Mouse (Mus musculus) E14TG2a.4 (cell line): ENCODE results near the gene Hps6.

Experiments used
- CTCF ChIP-seq: conservative IDR thresholded peaks from 2 replicates; pipeline ENCODE4 v1.5.1; 2014; ENCODE audit warnings: low read length
- NANOG ChIP-seq: IDR thresholded peaks from 2 replicates; pipeline ENCODE4 v1.6.1; 2014; ENCODE audit warnings: borderline replicate concordance, low read length, mixed read lengths

GRCm38 (mm10) chr19:46016023-46016422 is 12.7 kb downstream of the Hps6 start:
- TF ChIP-seq CTCF (no peak), NANOG (no peak)
